Mouse (Mus musculus): ENCODE measurements around the gene Myh14.

GRCm38 (mm10) chr7:44615309-44615708 lies 55.3 kb downstream of the Myh14 start:
- TF ChIP-seq CTCF (conservative IDR thresholded peaks at IDR 0.05; ENCODE audit: low read length), result no peak
- no peak for TF ChIP-seq POU5F1 (IDR thresholded peaks at IDR 0.05; ENCODE audit: borderline replicate concordance, low read length)

All from E14TG2a.4 (cell line).